Mouse (Mus musculus) stomach, embryonic 14.5 days (tissue): Measurements from ENCODE around the gene Rab19. TPM values are rescaled to one million over a fixed set of nuclear protein-coding genes. Genes with fewer than 3 reads are reported as not detected.
A peak's percentile ranks its signal among the peaks of the same experiment; 100 is the strongest.
"Not testable (repeated sequence)": the region's sequence is repeated elsewhere in the genome, so short reads cannot be mapped to it uniquely, and the experiment has no call there.

Experiments used
- ATAC-seq: fragments of 200-750 bp; cut with Nextera tagmentation; 2 replicates; pipeline ENCODE4 v1.8.0; 2017; ENCODE audit warnings: low read depth, moderate TSS enrichment; ENCODE audit not compliant: insufficient number of reproducible peaks, insufficient read depth, low FRiP score
- H3K27ac ChIP-seq: fragments of 300-500 bp; sonication (generic); 2 replicates; pipeline ENCODE4 v1.5.1; 2014; ENCODE audit warnings: mild to moderate bottlenecking, low read length, moderate library complexity, mixed read lengths
- H3K27me3 ChIP-seq: fragments of 300-500 bp; sonication (generic); 2 replicates; pipeline ENCODE4 v1.6.1; 2014; ENCODE audit warnings: low read length, control low read depth, mixed read lengths; ENCODE audit not compliant: control insufficient read depth, insufficient read depth
- H3K36me3 ChIP-seq: fragments of 300-500 bp; sonication (generic); 2 replicates; pipeline ENCODE4 v1.6.1; 2014; ENCODE audit warnings: mild to moderate bottlenecking, control low read depth, low read length, moderate library complexity, mixed read lengths; ENCODE audit not compliant: control insufficient read depth, insufficient read depth
- H3K4me1 ChIP-seq: fragments of 300-500 bp; sonication (generic); 2 replicates; pipeline ENCODE4 v1.6.1; 2014; ENCODE audit warnings: low read length, control low read depth, mixed read lengths; ENCODE audit not compliant: control insufficient read depth, insufficient read depth
- H3K4me2 ChIP-seq: fragments of 300-500 bp; sonication (generic); replicated peaks from 2 replicates; pipeline ENCODE4 v1.6.1; 2014; ENCODE audit warnings: low read depth, low read length, control low read depth
- H3K4me3 ChIP-seq: fragments of 300-500 bp; sonication (generic); 2 replicates; pipeline ENCODE4 v1.5.1; 2014; ENCODE audit warnings: low read depth, low read length, control low read depth
- H3K9ac ChIP-seq: fragments of 300-500 bp; sonication (generic); replicated peaks from 2 replicates; pipeline ENCODE4 v1.6.1; 2014; ENCODE audit warnings: low read depth, mild to moderate bottlenecking, control low read depth, low read length, moderate library complexity, mixed read lengths
- H3K9me3 ChIP-seq: fragments of 300-500 bp; sonication (generic); 2 replicates; pipeline ENCODE4 v1.6.1; 2016; ENCODE audit warnings: low read depth, low read length, control low read depth; ENCODE audit not compliant: control insufficient read depth
- WGBS: fragments of 180-500 bp; shearing (Covaris S2); extraction: QIAGEN DNeasy Blood & Tissue Kit; methylation state at CpG from one replicate; pipeline ENCODE4 v1.1.7; 2014; 5-methylcytosine and 5-hydroxymethylcytosine counted together
- polyA plus RNA-seq: library from polyadenylated mRNA; unstranded; fragments of >200 nt; fragmentation: Nextera tagmentation; extraction: Ambion mirVana; gene quantifications from 2 replicates; pipeline ENCODE4 v1.2.1, GENCODE M21; 2014

Gene Rab19
- polyA plus RNA-seq, 1 experiment from 2014 or later: 5.0 TPM

- not testable (repeated sequence) for ATAC-seq, H3K36me3 ChIP-seq, H3K27me3 ChIP-seq, H3K9ac ChIP-seq, H3K4me1 ChIP-seq, H3K4me2 ChIP-seq, H3K27ac ChIP-seq, H3K9me3 ChIP-seq, H3K4me3 ChIP-seq
Observed at GRCm38 (mm10) chr6:39416654-39417053, 35.7 kb downstream of the Rab19 start.

- no peaks in the 10 kb centered on the region for H3K9me3 ChIP-seq
- H3K27ac ChIP-seq: peak overlapping the region; percentile 80
- H3K9ac ChIP-seq: peak overlapping the region; percentile 55
- ATAC-seq: no peak
- H3K27me3 ChIP-seq: 0 out of 2 replicates have a peak, but pooled peaks cover 2% of the 10 kb centered on the region
- H3K4me1 ChIP-seq: 0 out of 2 replicates have a peak, but pooled peaks cover 3% of the 10 kb centered on the region
- no peaks in the 10 kb centered on the region for H3K36me3 ChIP-seq
- under 1% methylated on average over 41 of the region's 43 CpGs for WGBS
- peak overlapping the region; percentile 65 for H3K4me2 ChIP-seq
- peak overlapping the region; percentile 99 for H3K4me3 ChIP-seq
Observed at GRCm38 (mm10) chr6:39419386-39419850, 38.4 kb downstream of the Rab19 start.

GRCm38 (mm10) chr6:39419851-39420721 is 39.1 kb downstream of the Rab19 start, which contains the start of gene Mkrn1:
TSS of gene Mkrn1 (minus strand) at chr6:39420462.
- WGBS: under 1% methylated on average over 70 of the region's 82 CpGs
- peak within 1 kb of the TSS; percentile 55 for H3K9ac ChIP-seq
- ATAC-seq: peak; percentile 93
- H3K36me3 ChIP-seq: no peaks in the 10 kb centered on the region
- H3K9me3 ChIP-seq: no peaks in the 10 kb centered on the region
- H3K4me1 ChIP-seq: 0 out of 2 replicates have a peak, but pooled peaks cover 3% of the 10 kb centered on the region
- peak within 1 kb of the TSS; percentile 99 for H3K4me3 ChIP-seq
- H3K27me3 ChIP-seq: 0 out of 2 replicates have a peak, but pooled peaks cover 2% of the 10 kb centered on the region
- peak within 1 kb of the TSS; percentile 65 for H3K4me2 ChIP-seq
- H3K27ac ChIP-seq: peak within 1 kb of the TSS; percentile 80

GRCm38 (mm10) chr6:39420867-39421266 is 39.9 kb downstream of the Rab19 start:
- 0 out of 2 replicates have a peak, but pooled peaks cover 2% of the 10 kb centered on the region for H3K27me3 ChIP-seq
- H3K27ac ChIP-seq: no peak overlapping the region
- ATAC-seq: no peak
- 41% methylated on average over 4 of the region's 4 CpGs for WGBS
- H3K9ac ChIP-seq: no peak overlapping the region
- no peak overlapping the region for H3K4me2 ChIP-seq
- no peaks in the 10 kb centered on the region for H3K36me3 ChIP-seq
- no peaks in the 10 kb centered on the region for H3K9me3 ChIP-seq
- 0 out of 2 replicates have a peak, but pooled peaks cover 3% of the 10 kb centered on the region for H3K4me1 ChIP-seq
- peak overlapping the region; percentile 99; the same call in 1 of the 2 replicates for H3K4me3 ChIP-seq

GRCm38 (mm10) chr6:39423130-39423551 is 42.2 kb downstream of the Rab19 start:
- Histone ChIP-seq H3K4me2 (no peak overlapping the region), H3K9ac (no peak overlapping the region), H3K36me3 (no peaks in the 10 kb centered on the region), H3K27me3 (0 out of 2 replicates have a peak, but pooled peaks cover 2% of the 10 kb centered on the region), H3K27ac (no peak overlapping the region), H3K4me3 (no peak overlapping the region), H3K4me1 (0 out of 2 replicates have a peak, but pooled peaks cover 3% of the 10 kb centered on the region), H3K9me3 (no peaks in the 10 kb centered on the region)
- no peak for ATAC-seq
- 58% methylated on average over 6 of the region's 6 CpGs for WGBS

GRCm38 (mm10) chr6:39423686-39424085 is 42.7 kb downstream of the Rab19 start:
- 86% methylated on average over 7 of the region's 7 CpGs for WGBS
- Histone ChIP-seq H3K9me3 (no peaks in the 10 kb centered on the region), H3K27ac (no peak overlapping the region), H3K36me3 (no peaks in the 10 kb centered on the region), H3K4me1 (0 out of 2 replicates have a peak, but pooled peaks cover 3% of the 10 kb centered on the region), H3K9ac (no peak overlapping the region), H3K27me3 (no peaks in the 10 kb centered on the region), H3K4me3 (no peak overlapping the region), H3K4me2 (no peak overlapping the region)
- ATAC-seq: no peak

GRCm38 (mm10) chr6:39425181-39425580 is 44.2 kb downstream of the Rab19 start:
- Histone ChIP-seq H3K27me3 (no peaks in the 10 kb centered on the region), H3K9ac (no peak overlapping the region), H3K36me3 (no peaks in the 10 kb centered on the region), H3K27ac (no peak overlapping the region), H3K4me2 (no peak overlapping the region), H3K4me3 (no peak overlapping the region), H3K9me3 (no peaks in the 10 kb centered on the region), H3K4me1 (no peaks in the 10 kb centered on the region)
- WGBS: 82% methylated on average over 2 of the region's 2 CpGs
- ATAC-seq: no peak

- Histone ChIP-seq H3K9me3 (no peaks in the 10 kb centered on the region), H3K36me3 (no peaks in the 10 kb centered on the region), H3K4me2 (no peak overlapping the region), H3K27ac (no peak overlapping the region), H3K9ac (no peak overlapping the region), H3K4me3 (no peak overlapping the region), H3K27me3 (no peaks in the 10 kb centered on the region), H3K4me1 (no peaks in the 10 kb centered on the region)
- WGBS: 83% methylated on average over 4 of the region's 4 CpGs
- no peak for ATAC-seq
Observed at GRCm38 (mm10) chr6:39426725-39427124, 45.8 kb downstream of the Rab19 start.
